Mouse (Mus musculus): Measurements from ENCODE around the gene Itsn2.

- TF ChIP-seq CTCF (IDR thresholded peaks at IDR 0.05; ENCODE audit: insufficient read depth, low read length) (no peak), POLR2A (IDR thresholded peaks at IDR 0.05; ENCODE audit: borderline replicate concordance, extremely low read depth, low read depth, low read length) (no peak)
Measured at GRCm38 (mm10) chr12:4624201-4624600, 31.8 kb downstream of the Itsn2 start.

All from lung, adult 2 months (tissue).